Mouse (Mus musculus) heart, postnatal 0 days (tissue): Measurements from ENCODE around the gene Aco2. TPM values are rescaled to one million over a fixed set of nuclear protein-coding genes. Genes with fewer than 3 reads are reported as not detected.

ENCODE experiments used
- ATAC-seq: fragments of 200-750 bp; cut with Nextera tagmentation; 2 replicates; pipeline ENCODE4 v1.8.0; 2017; ENCODE audit warnings: low read depth, moderate number of reproducible peaks, moderate library complexity; ENCODE audit not compliant: insufficient read depth
- DNase-seq: peaks from one replicate; pipeline ENCODE4 v3.0.0-alpha.2; 2016; ENCODE audit warnings: low spot score
- H3K27ac ChIP-seq: fragments of 300-500 bp; sonication (generic); 2 replicates; pipeline ENCODE4 v1.5.1; 2014; ENCODE audit warnings: low read depth, mild to moderate bottlenecking
- H3K27me3 ChIP-seq: fragments of 300-500 bp; sonication (generic); 2 replicates; pipeline ENCODE4 v1.6.1; 2014; ENCODE audit warnings: low read length, mixed read lengths; ENCODE audit not compliant: control insufficient read depth, insufficient read depth
- H3K36me3 ChIP-seq: fragments of 300-500 bp; sonication (generic); replicated peaks from 2 replicates; pipeline ENCODE4 v1.6.1; 2014; ENCODE audit warnings: low read length, mixed read lengths; ENCODE audit not compliant: control insufficient read depth, insufficient read depth
- H3K4me1 ChIP-seq: fragments of 300-500 bp; sonication (generic); 2 replicates; pipeline ENCODE4 v1.6.1; 2014; ENCODE audit warnings: antibody characterized with exemption; ENCODE audit not compliant: control insufficient read depth, insufficient read depth
- H3K4me2 ChIP-seq: fragments of 300-500 bp; sonication (generic); 2 replicates; pipeline ENCODE4 v1.6.1; 2014; ENCODE audit warnings: low read depth, mild to moderate bottlenecking, low read length, moderate library complexity
- H3K4me3 ChIP-seq: fragments of 300-500 bp; sonication (generic); 2 replicates; pipeline ENCODE4 v1.5.1; 2014; ENCODE audit warnings: low read depth, low read length
- H3K9ac ChIP-seq: fragments of 300-500 bp; sonication (generic); replicated peaks from 2 replicates; pipeline ENCODE4 v1.6.1; 2014; ENCODE audit warnings: low read depth, low read length, mixed read lengths
- H3K9me3 ChIP-seq: fragments of 300-500 bp; sonication (generic); replicated peaks from 2 replicates; pipeline ENCODE4 v1.6.1; 2016; ENCODE audit warnings: low read length; ENCODE audit not compliant: control insufficient read depth
- CTCF ChIP-seq: IDR thresholded peaks from 2 replicates; pipeline ENCODE4 v1.5.1; 2016; ENCODE audit warnings: antibody characterized with exemption, control low read depth, low read depth
- EP300 ChIP-seq: IDR thresholded peaks from 2 replicates; pipeline ENCODE4 v1.6.1; 2016; ENCODE audit warnings: antibody characterized with exemption, low read depth
- WGBS: fragments of 180-500 bp; shearing (Covaris S2); extraction: QIAGEN DNeasy Blood & Tissue Kit; methylation state at CpG from one replicate; pipeline ENCODE4 v1.1.7; 2014; 5-methylcytosine and 5-hydroxymethylcytosine counted together
- polyA plus RNA-seq: library from polyadenylated mRNA; unstranded; fragments of >200 nt; fragmentation: Nextera tagmentation; extraction: Ambion mirVana; gene quantifications from 2 replicates; pipeline ENCODE4 v1.2.1, GENCODE M21; 2015
- total RNA-seq: library from RNA; depleted of rRNA; stranded (reverse); fragments of >200 nt; gene quantifications from 2 replicates; pipeline ENCODE4 v1.2.3, GENCODE M21; 2014; ENCODE audit warnings: low replicate concordance

Gene Aco2
- total and polyA plus RNA-seq, 2 experiments from 2014 or later = 1,040 to 2,039 TPM

DNA sequence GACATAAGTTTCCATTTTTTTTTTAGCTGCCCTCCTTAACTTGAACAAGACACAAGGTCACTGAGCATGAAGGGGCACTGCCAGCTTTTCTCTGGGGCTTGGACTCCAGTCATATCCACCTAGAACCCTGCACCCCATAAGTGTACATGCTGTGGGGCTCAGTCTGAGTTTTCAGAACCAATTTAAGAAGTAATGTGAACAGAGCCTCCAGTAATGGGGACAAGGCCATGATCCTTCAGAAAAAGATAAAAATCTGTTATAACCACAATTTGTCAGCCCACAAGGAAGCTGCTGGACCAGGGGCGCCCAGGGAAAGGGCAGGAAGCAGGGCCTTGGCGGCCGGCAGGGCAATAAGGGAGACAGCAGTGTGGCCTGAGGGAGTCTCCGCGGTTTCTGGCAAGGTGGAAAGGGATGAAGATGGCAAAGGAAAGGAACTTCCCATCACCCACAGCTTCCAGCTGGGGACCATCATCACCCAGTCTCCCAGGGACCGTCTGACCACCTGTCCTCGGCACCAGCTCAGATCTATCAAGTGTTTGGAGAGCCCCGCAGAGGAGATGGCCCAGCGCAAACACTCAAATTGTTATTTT, 19.6 kb upstream of the Aco2 start:
- WGBS = 74% methylated on average over 9 of the region's 9 CpGs
- H3K36me3 ChIP-seq = peaks cover 48% of the 10 kb centered on the region
- no peak for DNase-seq

DNA sequence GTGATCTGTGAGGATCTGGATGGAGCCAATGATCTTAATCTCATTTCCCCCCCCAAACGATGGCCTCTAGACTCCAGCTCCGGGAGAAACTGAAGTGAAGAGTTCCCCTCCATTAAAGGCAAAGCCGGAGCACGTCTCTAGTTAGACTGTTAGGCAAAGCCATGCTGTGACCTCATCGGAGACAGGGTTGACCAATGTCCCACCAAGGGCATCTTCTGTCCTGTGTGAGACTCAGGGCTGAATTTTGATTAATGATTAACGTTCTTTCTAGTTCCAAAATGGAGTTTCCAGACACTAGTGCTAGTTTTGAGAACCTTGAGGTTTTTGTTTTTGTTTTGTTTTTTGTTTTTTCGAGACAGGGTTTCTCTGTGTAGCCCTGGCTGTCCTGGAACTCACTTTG, 19.0 kb upstream of the Aco2 start:
- H3K27ac ChIP-seq = no peak overlapping the region
- H3K27me3 ChIP-seq = no peaks in the 10 kb centered on the region
- DNase-seq (no peak), ATAC-seq (no peak)
- no peak overlapping the region for H3K4me2 ChIP-seq
- no peaks in the 10 kb centered on the region for H3K9me3 ChIP-seq
- peaks cover 43% of the 10 kb centered on the region for H3K36me3 ChIP-seq
- peaks cover 15% of the 10 kb centered on the region; the same call in 1 of the 2 replicates for H3K4me1 ChIP-seq
- 76% methylated on average over 7 of the region's 7 CpGs for WGBS
- 0 out of 2 replicates have a peak overlapping the region, but pooled peaks have one; percentile 9 for H3K9ac ChIP-seq
- TF ChIP-seq EP300 = no peak
- TF ChIP-seq CTCF = no peak
- H3K4me3 ChIP-seq = no peak overlapping the region

More for the DNA sequence above, 19.6 kb upstream of the Aco2 start:
- ATAC-seq = no peak
- Histone ChIP-seq H3K27ac (no peak overlapping the region), H3K4me1 (peaks cover 15% of the 10 kb centered on the region; the same call in 1 of the 2 replicates), H3K9ac (0 out of 2 replicates have a peak overlapping the region, but pooled peaks have one; percentile 9), H3K27me3 (no peaks in the 10 kb centered on the region), H3K4me3 (no peak overlapping the region), H3K4me2 (no peak overlapping the region), H3K9me3 (no peaks in the 10 kb centered on the region)
- TF ChIP-seq CTCF (no peak), EP300 (no peak)

DNA sequence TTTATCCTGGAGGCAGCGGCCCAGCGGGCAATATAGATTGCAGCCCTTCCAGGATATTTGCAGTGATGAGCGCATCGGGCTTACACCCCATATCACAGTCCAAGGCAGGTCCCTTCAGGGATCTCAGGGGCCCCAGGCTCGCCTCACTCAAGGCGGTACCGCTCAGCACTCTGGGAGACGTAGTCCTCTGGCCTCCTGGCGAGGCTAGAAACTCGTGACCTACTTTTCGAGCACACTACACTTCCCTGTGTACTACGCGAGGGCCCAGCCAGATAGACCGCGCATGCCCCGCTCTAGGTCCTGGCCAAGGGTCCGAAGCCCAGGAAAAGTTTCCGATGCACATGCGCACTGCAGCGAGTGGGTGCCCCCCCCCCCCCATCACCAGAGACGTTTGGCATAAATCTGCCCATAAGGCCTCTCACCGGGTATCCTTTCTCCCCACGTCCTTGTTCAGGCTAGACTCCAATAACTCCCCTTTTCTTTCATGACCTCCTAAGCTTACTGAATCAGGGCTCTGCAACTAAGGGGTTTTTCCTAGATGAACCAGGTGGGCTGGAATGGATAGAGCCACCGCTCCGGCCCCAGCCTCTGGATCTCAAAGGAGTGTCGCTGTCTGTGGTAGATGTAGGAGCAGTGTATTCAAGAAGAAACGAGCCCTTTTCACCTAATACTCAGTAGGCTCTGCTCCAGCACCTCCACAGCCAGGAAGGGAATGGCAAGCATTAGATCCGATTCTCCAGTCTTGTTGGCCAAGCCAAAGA, 15.9 kb upstream of the Aco2 start:
- TF ChIP-seq EP300 (no peak), CTCF (no peak)
- Histone ChIP-seq H3K27ac (peak overlapping the region; percentile 96), H3K27me3 (no peaks in the 10 kb centered on the region), H3K36me3 (peaks cover 18% of the 10 kb centered on the region), H3K9ac (peak overlapping the region; percentile 88), H3K4me1 (peaks cover 13% of the 10 kb centered on the region; the same call in 1 of the 2 replicates), H3K4me2 (peak overlapping the region; percentile 85), H3K9me3 (no peaks in the 10 kb centered on the region), H3K4me3 (peak overlapping the region; percentile 86)
- peak; percentile 76 for ATAC-seq
- peak; percentile 93 for DNase-seq
- WGBS = under 1% methylated on average over 28 of the region's 28 CpGs

DNA sequence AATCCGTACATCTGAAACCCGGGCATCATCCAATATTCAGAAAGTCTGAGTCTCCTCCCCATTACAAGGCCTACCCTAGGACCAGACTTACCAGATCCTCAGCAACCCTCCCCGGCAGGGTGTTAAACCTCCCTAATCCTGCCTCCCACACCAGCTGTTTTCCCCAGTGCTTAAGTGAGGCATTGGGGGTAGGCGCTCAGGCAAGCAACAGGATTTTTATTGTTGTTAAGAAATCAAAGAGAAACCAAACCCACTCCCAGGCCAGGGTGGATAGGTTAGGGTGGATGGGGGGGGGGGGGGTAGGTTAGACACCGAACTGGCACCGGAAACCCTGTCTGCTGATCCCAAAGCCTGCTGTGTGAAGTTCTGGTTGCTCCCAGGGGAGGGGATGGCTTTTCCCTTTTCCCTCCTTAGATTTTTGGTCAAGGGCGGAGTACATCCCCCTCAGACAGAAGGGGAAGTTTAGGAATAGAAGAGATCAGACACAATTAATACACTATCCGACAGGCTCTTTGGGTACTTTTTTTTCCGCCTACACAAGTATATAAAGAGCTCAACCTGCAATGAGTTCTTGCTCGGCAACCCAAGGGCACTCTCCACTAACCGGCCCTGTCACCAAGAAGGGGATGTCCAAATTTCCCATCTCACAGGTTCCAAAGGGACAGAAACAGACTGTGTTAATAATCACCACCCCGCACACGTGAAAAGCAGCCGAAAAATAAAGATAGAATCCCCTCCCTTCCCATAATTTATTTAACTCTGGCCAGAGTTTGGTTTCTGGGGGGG, 15.0 kb upstream of the Aco2 start:
- peak overlapping the region; percentile 96 for H3K27ac ChIP-seq
- H3K4me3 ChIP-seq = peak overlapping the region; percentile 86
- peaks cover 13% of the 10 kb centered on the region; the same call in 1 of the 2 replicates for H3K4me1 ChIP-seq
- peak overlapping the region; percentile 88 for H3K9ac ChIP-seq
- H3K9me3 ChIP-seq = no peaks in the 10 kb centered on the region
- peaks cover 9% of the 10 kb centered on the region for H3K36me3 ChIP-seq
- TF ChIP-seq EP300 = no peak
- TF ChIP-seq CTCF = no peak
- under 1% methylated on average over 14 of the region's 14 CpGs for WGBS
- no peak for DNase-seq
- no peak for ATAC-seq
- peak overlapping the region; percentile 85 for H3K4me2 ChIP-seq
- no peaks in the 10 kb centered on the region for H3K27me3 ChIP-seq

DNA sequence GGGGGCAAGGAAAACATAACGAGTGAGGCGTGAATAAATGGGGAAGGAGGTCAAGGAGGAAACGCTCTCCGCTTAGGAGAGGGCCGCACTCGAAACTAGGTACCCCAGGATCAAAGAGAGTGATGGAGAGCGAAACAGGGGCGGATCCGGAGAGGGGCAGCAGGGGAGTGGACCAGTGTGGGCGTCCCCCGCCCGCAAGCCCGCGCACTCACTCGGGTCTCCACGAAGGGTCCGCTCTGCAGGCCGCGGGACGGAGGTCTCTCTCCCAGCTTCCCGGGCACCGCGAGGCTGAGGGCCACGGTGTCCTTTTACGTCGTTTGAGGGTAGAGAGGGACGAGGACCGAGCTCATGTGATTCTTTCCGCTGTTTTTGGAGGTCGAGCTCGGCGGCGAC, 14.4 kb upstream of the Aco2 start:
- no peaks in the 10 kb centered on the region for H3K27me3 ChIP-seq
- 0% methylated on average over 33 of the region's 33 CpGs for WGBS
- no peak for ATAC-seq

More for the DNA sequence above, 14.4 kb upstream of the Aco2 start:
- Histone ChIP-seq H3K4me3 (peak overlapping the region; percentile 86), H3K27ac (peak overlapping the region; percentile 96), H3K4me2 (peak overlapping the region; percentile 85), H3K9me3 (no peaks in the 10 kb centered on the region), H3K36me3 (0 out of 2 replicates have a peak, but pooled peaks cover 3% of the 10 kb centered on the region), H3K4me1 (peaks cover 13% of the 10 kb centered on the region; the same call in 1 of the 2 replicates), H3K9ac (peak overlapping the region; percentile 88)
- no peak for DNase-seq
- TF ChIP-seq EP300 (no peak), CTCF (no peak)
